Mouse (Mus musculus) E14TG2a.4 (cell line): ENCODE measurements around the gene Olfr187.

ENCODE experiments used
- CTCF ChIP-seq: conservative IDR thresholded peaks from 2 replicates; pipeline ENCODE4 v1.5.1; 2014; ENCODE audit warnings: low read length
- NANOG ChIP-seq: IDR thresholded peaks from 2 replicates; pipeline ENCODE4 v1.6.1; 2014; ENCODE audit warnings: borderline replicate concordance, low read length, mixed read lengths
- POU5F1 ChIP-seq: IDR thresholded peaks from 2 replicates; pipeline ENCODE4 v1.6.1; 2014; ENCODE audit warnings: low read length, borderline replicate concordance

- no peak for TF ChIP-seq CTCF
- TF ChIP-seq NANOG: no peak
- no peak for TF ChIP-seq POU5F1
These were observed 9.3 kb upstream of the Olfr187 start for GRCm38 (mm10) chr16:59048860-59049259.
